Mouse (Mus musculus): ENCODE measurements around the gene Celf3. TPM values are rescaled to one million over a fixed set of nuclear protein-coding genes. Genes with fewer than 3 reads are reported as not detected.

Celf3 gene
- total and polyA plus RNA-seq, 2 experiments, result not detected

GRCm38 (mm10) chr3:94502243-94502642 lies 24.1 kb downstream of the Celf3 start:
- no peaks in the 10 kb centered on the region for H3K27me3 ChIP-seq (ENCODE audit: control insufficient read depth, insufficient read depth, low read length)
- H3K27ac ChIP-seq (replicated peaks; ENCODE audit: insufficient read depth, low read depth, low read length), result no peak overlapping the region
- H3K9ac ChIP-seq (ENCODE audit: low read depth, low read length), result no peak overlapping the region
- H3K4me1 ChIP-seq (ENCODE audit: control insufficient read depth, insufficient read depth, low read length), result no peaks in the 10 kb centered on the region
- H3K4me3 ChIP-seq (ENCODE audit: insufficient read depth, low read depth, low read length), result no peak overlapping the region
- peaks cover 21% of the 10 kb centered on the region for H3K36me3 ChIP-seq (ENCODE audit: control insufficient read depth, insufficient read depth, low read length)
- 85% methylated on average over 3 of the region's 3 CpGs for WGBS
- TF ChIP-seq CTCF (IDR thresholded peaks at IDR 0.05; ENCODE audit: low read depth, low read length), result peak; percentile 55
- no peak for TF ChIP-seq POLR2A (IDR thresholded peaks at IDR 0.05; ENCODE audit: extremely low read depth, insufficient read depth, low read length)
- no peaks in the 10 kb centered on the region for H3K79me2 ChIP-seq (ENCODE audit: control insufficient read depth, insufficient read depth, low read length)
- peak; percentile 15 for DNase-seq (ENCODE audit: extremely low read depth, low read depth, low spot score)

GRCm38 (mm10) chr3:94506664-94507063 lies 28.6 kb downstream of the Celf3 start:
- H3K27ac ChIP-seq (replicated peaks; ENCODE audit: insufficient read depth, low read depth, low read length), result no peak overlapping the region
- no peak for DNase-seq (ENCODE audit: extremely low read depth, low read depth, low spot score)
- WGBS, result 98% methylated on average over 1 of the region's 1 CpGs

GRCm38 (mm10) chr3:94526731-94527130 lies 48.6 kb downstream of the Celf3 start:
- no peak overlapping the region for H3K9ac ChIP-seq (ENCODE audit: low read depth, low read length)
- 79% methylated on average over 2 of the region's 2 CpGs for WGBS
- no peak overlapping the region for H3K27ac ChIP-seq (replicated peaks; ENCODE audit: insufficient read depth, low read depth, low read length)
- no peaks in the 10 kb centered on the region for H3K4me1 ChIP-seq (ENCODE audit: control insufficient read depth, insufficient read depth, low read length)
- no peaks in the 10 kb centered on the region for H3K79me2 ChIP-seq (ENCODE audit: control insufficient read depth, insufficient read depth, low read length)
- peaks cover 32% of the 10 kb centered on the region for H3K36me3 ChIP-seq (ENCODE audit: control insufficient read depth, insufficient read depth, low read length)
- no peaks in the 10 kb centered on the region for H3K27me3 ChIP-seq (ENCODE audit: control insufficient read depth, insufficient read depth, low read length)
- TF ChIP-seq CTCF (IDR thresholded peaks at IDR 0.05; ENCODE audit: low read depth, low read length) (no peak), POLR2A (IDR thresholded peaks at IDR 0.05; ENCODE audit: extremely low read depth, insufficient read depth, low read length) (no peak)
- DNase-seq (ENCODE audit: extremely low read depth, low read depth, low spot score), result no peak
- H3K4me3 ChIP-seq (ENCODE audit: insufficient read depth, low read depth, low read length), result no peak overlapping the region

More at GRCm38 (mm10) chr3:94506664-94507063, 28.6 kb downstream of the Celf3 start:
- H3K4me3 ChIP-seq (ENCODE audit: insufficient read depth, low read depth, low read length), result no peak overlapping the region
- no peak overlapping the region for H3K9ac ChIP-seq (ENCODE audit: low read depth, low read length)
- H3K4me1 ChIP-seq (ENCODE audit: control insufficient read depth, insufficient read depth, low read length), result no peaks in the 10 kb centered on the region
- H3K36me3 ChIP-seq (ENCODE audit: control insufficient read depth, insufficient read depth, low read length), result peaks cover 26% of the 10 kb centered on the region
- no peaks in the 10 kb centered on the region for H3K27me3 ChIP-seq (ENCODE audit: control insufficient read depth, insufficient read depth, low read length)
- H3K79me2 ChIP-seq (ENCODE audit: control insufficient read depth, insufficient read depth, low read length), result no peaks in the 10 kb centered on the region
- TF ChIP-seq POLR2A (IDR thresholded peaks at IDR 0.05; ENCODE audit: extremely low read depth, insufficient read depth, low read length) (no peak), CTCF (IDR thresholded peaks at IDR 0.05; ENCODE audit: low read depth, low read length) (no peak; the same call in 1 of the 2 replicates)

GRCm38 (mm10) chr3:94533968-94534367 lies 55.9 kb downstream of the Celf3 start:
- no peak for TF ChIP-seq POLR2A (IDR thresholded peaks at IDR 0.05; ENCODE audit: extremely low read depth, insufficient read depth, low read length)
- TF ChIP-seq CTCF (IDR thresholded peaks at IDR 0.05; ENCODE audit: low read depth, low read length), result 0 out of 2 replicates have a peak, but pooled peaks have one; percentile 33
- Histone ChIP-seq H3K9ac (ENCODE audit: low read depth, low read length) (no peak overlapping the region), H3K27ac (replicated peaks; ENCODE audit: insufficient read depth, low read depth, low read length) (no peak overlapping the region)

GRCm38 (mm10) chr3:94537187-94537586 lies 59.1 kb downstream of the Celf3 start:
- no peaks in the 10 kb centered on the region for H3K79me2 ChIP-seq (ENCODE audit: control insufficient read depth, insufficient read depth, low read length)
- H3K9ac ChIP-seq (ENCODE audit: low read depth, low read length), result no peak overlapping the region
- no peak overlapping the region for H3K4me3 ChIP-seq (ENCODE audit: insufficient read depth, low read depth, low read length)
- no peak overlapping the region for H3K27ac ChIP-seq (replicated peaks; ENCODE audit: insufficient read depth, low read depth, low read length)
- H3K4me1 ChIP-seq (ENCODE audit: control insufficient read depth, insufficient read depth, low read length), result no peaks in the 10 kb centered on the region
- TF ChIP-seq CTCF (IDR thresholded peaks at IDR 0.05; ENCODE audit: low read depth, low read length), result no peak
- TF ChIP-seq POLR2A (IDR thresholded peaks at IDR 0.05; ENCODE audit: extremely low read depth, insufficient read depth, low read length), result no peak
- DNase-seq (ENCODE audit: extremely low read depth, low read depth, low spot score), result no peak
- H3K27me3 ChIP-seq (ENCODE audit: control insufficient read depth, insufficient read depth, low read length), result no peaks in the 10 kb centered on the region
- WGBS, result 98% methylated on average over 3 of the region's 3 CpGs
- H3K36me3 ChIP-seq (ENCODE audit: control insufficient read depth, insufficient read depth, low read length), result no peaks in the 10 kb centered on the region

More at GRCm38 (mm10) chr3:94533968-94534367, 55.9 kb downstream of the Celf3 start:
- no peak overlapping the region for H3K4me3 ChIP-seq (ENCODE audit: insufficient read depth, low read depth, low read length)
- H3K4me1 ChIP-seq (ENCODE audit: control insufficient read depth, insufficient read depth, low read length), result no peaks in the 10 kb centered on the region
- peaks cover 6% of the 10 kb centered on the region; the same call in 1 of the 2 replicates for H3K36me3 ChIP-seq (ENCODE audit: control insufficient read depth, insufficient read depth, low read length)
- no peaks in the 10 kb centered on the region for H3K79me2 ChIP-seq (ENCODE audit: control insufficient read depth, insufficient read depth, low read length)
- peak; percentile 26 for DNase-seq (ENCODE audit: extremely low read depth, low read depth, low spot score)
- H3K27me3 ChIP-seq (ENCODE audit: control insufficient read depth, insufficient read depth, low read length), result no peaks in the 10 kb centered on the region

Other genes starting within 250 kb of the Celf3 start
- not detected in 2 replicates for gene Gm4778, start 214.3 kb upstream of the Celf3 start, total RNA-seq (2014; rRNA removed)
- gene Gm4778, start 214.3 kb upstream of the Celf3 start, polyA plus RNA-seq (2012; rRNA removed), result not detected in 2 replicates
- 14.2 and 15.6 TPM in 2 replicates for gene Them4, start 168.2 kb upstream of the Celf3 start, total RNA-seq (2014; rRNA removed)
- 3.9 and 4.6 TPM in 2 replicates for gene Them4, start 168.2 kb upstream of the Celf3 start, polyA plus RNA-seq (2012; rRNA removed)
- gene Them5, start 136.2 kb upstream of the Celf3 start, total RNA-seq (2014; rRNA removed), result 0.09 and 0.20 TPM in 2 replicates
- not detected in 2 replicates for gene Them5, start 136.2 kb upstream of the Celf3 start, polyA plus RNA-seq (2012; rRNA removed)
- gene C2cd4d, start 115.9 kb upstream of the Celf3 start, total RNA-seq (2014; rRNA removed), result 0.18 and 0.40 TPM in 2 replicates
- gene C2cd4d, start 115.9 kb upstream of the Celf3 start, polyA plus RNA-seq (2012; rRNA removed), result 2.1 and 2.5 TPM in 2 replicates
- gene Rorc, start 105.5 kb upstream of the Celf3 start, total RNA-seq (2014; rRNA removed), result 36.3 and 50.3 TPM in 2 replicates
- 31.6 and 34.4 TPM in 2 replicates for gene Rorc, start 105.5 kb upstream of the Celf3 start, polyA plus RNA-seq (2012; rRNA removed)
- 0.20 and 0.37 TPM in 2 replicates for gene Lingo4, start 79.8 kb upstream of the Celf3 start, total RNA-seq (2014; rRNA removed)
- 0.12 and 0.16 TPM in 2 replicates for gene Lingo4, start 79.8 kb upstream of the Celf3 start, polyA plus RNA-seq (2012; rRNA removed)
- 1.5 and 1.8 TPM in 2 replicates for gene Tdrkh, start 65.0 kb upstream of the Celf3 start, total RNA-seq (2014; rRNA removed)
- 0.22 and 0.66 TPM in 2 replicates for gene Tdrkh, start 65.0 kb upstream of the Celf3 start, polyA plus RNA-seq (2012; rRNA removed)
- gene Mrpl9, start 35.0 kb upstream of the Celf3 start, total RNA-seq (2014; rRNA removed), result 44.6 and 45.9 TPM in 2 replicates
- 31.1 and 31.8 TPM in 2 replicates for gene Mrpl9, start 35.0 kb upstream of the Celf3 start, polyA plus RNA-seq (2012; rRNA removed)
- gene Oaz3, start 34.4 kb upstream of the Celf3 start, total RNA-seq (2014; rRNA removed), result 0.37 TPM in 1 of 2 replicates, not detected in the other
- gene Oaz3, start 34.4 kb upstream of the Celf3 start, polyA plus RNA-seq (2012; rRNA removed), result 0.15 and 0.43 TPM in 2 replicates
- gene Riiad1, start 2.0 kb downstream of the Celf3 start, total RNA-seq (2014; rRNA removed), result not detected in 2 replicates
- not detected in 2 replicates for gene Riiad1, start 2.0 kb downstream of the Celf3 start, polyA plus RNA-seq (2012; rRNA removed)
- gene Snx27, start 104.4 kb downstream of the Celf3 start, total RNA-seq (2014; rRNA removed), result 9.6 and 13.6 TPM in 2 replicates
- 4.7 TPM in 2 replicates for gene Snx27, start 104.4 kb downstream of the Celf3 start, polyA plus RNA-seq (2012; rRNA removed)
- not detected in 2 replicates for gene Gm10972, start 164.8 kb downstream of the Celf3 start, total RNA-seq (2014; rRNA removed)
- not detected in 2 replicates for gene Gm10972, start 164.8 kb downstream of the Celf3 start, polyA plus RNA-seq (2012; rRNA removed)
- 2.1 and 2.6 TPM in 2 replicates for gene Tuft1, start 180.6 kb downstream of the Celf3 start, total RNA-seq (2014; rRNA removed)
- gene Tuft1, start 180.6 kb downstream of the Celf3 start, polyA plus RNA-seq (2012; rRNA removed), result 2.6 and 7.3 TPM in 2 replicates
- 57.4 and 86.2 TPM in 2 replicates for gene Selenbp2, start 215.3 kb downstream of the Celf3 start, total RNA-seq (2014; rRNA removed)
- 24.5 and 148 TPM in 2 replicates for gene Selenbp2, start 215.3 kb downstream of the Celf3 start, polyA plus RNA-seq (2012; rRNA removed)